Mouse (Mus musculus) cerebellum, adult 9-10 months (tissue): ENCODE results near the gene Slamf6.
"Not testable (repeated sequence)": the region's sequence is repeated elsewhere in the genome, so short reads cannot be mapped to it uniquely, and the experiment has no call there.

ENCODE experiments used
- DNase-seq: peaks from one replicate; pipeline ENCODE4 v3.0.0; 2022

Slamf6 gene

GRCm38 (mm10) chr1:171917305-171918039 lies at the start of gene Slamf6:
Slamf6 (plus strand) TSS chr1:171917515.
- no peak for DNase-seq

- no peak for DNase-seq
Measured at GRCm38 (mm10) chr1:171886989-171887388, 30.3 kb upstream of the Slamf6 start.

- DNase-seq: not testable (repeated sequence)
Measured at GRCm38 (mm10) chr1:171895364-171895763, 22.0 kb upstream of the Slamf6 start, which contains the start of gene Gm10521. Gm10521 (plus strand) TSS chr1:171895664.

- no peak for DNase-seq
Measured at GRCm38 (mm10) chr1:171904011-171904410, 13.3 kb upstream of the Slamf6 start.

GRCm38 (mm10) chr1:171915638-171916458 lies 1.5 kb upstream of the Slamf6 start:
- DNase-seq: no peak

- no peak for DNase-seq
Measured at GRCm38 (mm10) chr1:171918136-171918920, 1.0 kb downstream of the Slamf6 start.

- DNase-seq: no peak
Measured at GRCm38 (mm10) chr1:171919193-171919592, 1.9 kb downstream of the Slamf6 start.

- no peak for DNase-seq
Measured at GRCm38 (mm10) chr1:171919901-171920510, 2.7 kb downstream of the Slamf6 start.

GRCm38 (mm10) chr1:171920989-171921621 lies 3.8 kb downstream of the Slamf6 start:
- no peak for DNase-seq

- DNase-seq: no peak
Measured at GRCm38 (mm10) chr1:171921641-171922040, 4.3 kb downstream of the Slamf6 start.

- DNase-seq: no peak
Measured at GRCm38 (mm10) chr1:171922844-171923243, 5.5 kb downstream of the Slamf6 start.

GRCm38 (mm10) chr1:171924900-171925299 lies 7.6 kb downstream of the Slamf6 start:
- no peak for DNase-seq

- DNase-seq: no peak
Measured at GRCm38 (mm10) chr1:171933851-171934250, 16.5 kb downstream of the Slamf6 start.

GRCm38 (mm10) chr1:171938952-171939948 lies 21.9 kb downstream of the Slamf6 start:
- DNase-seq: no peak

GRCm38 (mm10) chr1:171940626-171941025 lies 23.3 kb downstream of the Slamf6 start:
- no peak for DNase-seq

GRCm38 (mm10) chr1:171946447-171946995 lies 29.2 kb downstream of the Slamf6 start:
- no peak for DNase-seq

GRCm38 (mm10) chr1:171948161-171948945 lies 31.0 kb downstream of the Slamf6 start:
- no peak for DNase-seq

- no peak for DNase-seq
Measured at GRCm38 (mm10) chr1:171948946-171949508, 31.7 kb downstream of the Slamf6 start.

GRCm38 (mm10) chr1:171955071-171955470 lies 37.8 kb downstream of the Slamf6 start:
- DNase-seq: no peak
